Mouse (Mus musculus) kidney, postnatal 36 days (tissue): ENCODE results near the gene Mbd4.

Experiments
- DNase-seq, 2 experiments: peaks; one replicate each; pipeline ENCODE4 v3.0.0; 2021 to 2022; ENCODE audit warnings: mixed read lengths in 2 of 2

Mbd4 gene

DNA sequence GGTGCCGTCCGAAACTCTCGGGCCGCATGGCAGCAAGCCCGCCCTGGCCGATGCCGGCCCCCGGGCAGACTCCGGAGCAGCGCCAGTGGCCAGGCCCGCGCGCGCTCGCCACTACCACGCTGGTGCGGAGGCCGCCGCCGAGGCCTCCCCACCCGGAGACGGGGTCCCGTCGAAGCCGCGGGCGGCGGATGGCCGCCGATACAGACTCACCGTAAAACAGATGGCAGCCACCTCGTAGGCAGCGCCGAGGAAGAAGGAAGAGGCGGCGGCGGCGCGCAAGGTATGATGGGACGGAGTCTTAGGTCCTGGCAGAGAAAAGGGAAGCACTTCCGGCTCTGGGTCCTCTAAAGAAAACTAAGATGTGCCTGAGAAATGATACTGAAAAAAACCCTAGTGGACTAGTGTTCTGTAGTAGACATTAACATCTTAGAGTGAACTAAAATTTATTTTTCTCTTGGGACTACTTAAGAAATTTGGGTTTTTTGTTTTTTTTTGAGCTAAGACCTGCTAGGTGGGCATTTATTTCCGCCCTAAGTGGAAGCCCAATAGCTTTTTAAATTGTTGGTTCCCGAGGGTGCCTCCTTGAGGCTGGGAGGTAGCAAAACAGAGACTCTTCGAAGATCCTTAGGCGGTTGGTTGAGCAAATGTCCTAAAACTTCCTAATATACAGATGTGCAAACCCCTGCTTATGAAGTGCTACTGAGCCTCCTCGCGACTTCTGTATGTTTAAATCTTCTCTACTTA lies 44.5 kb downstream of the Mbd4 start, which contains the start of gene Rpl32:
Gene Rpl32, minus strand, starts transcription at position 260 of the 744 bp plus-strand sequence.
- peak; percentile 90 for DNase-seq

DNA sequence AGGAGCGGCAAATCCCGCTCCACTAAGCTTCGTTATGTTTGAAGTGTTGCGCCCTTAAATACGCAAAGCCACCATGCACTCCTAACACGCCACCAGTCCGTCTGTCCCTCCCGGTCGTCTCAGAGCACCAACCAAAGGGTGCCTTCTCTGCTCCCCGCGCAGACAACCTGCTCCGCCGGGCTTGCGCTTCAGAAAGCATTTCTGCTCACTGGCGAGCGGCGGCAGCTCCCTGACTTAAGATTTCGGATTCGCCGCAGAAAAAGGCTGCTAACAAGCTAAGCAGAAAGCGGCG lies 45.0 kb downstream of the Mbd4 start:
- peak in 1 of 2 experiments; percentile 12 for DNase-seq

DNA sequence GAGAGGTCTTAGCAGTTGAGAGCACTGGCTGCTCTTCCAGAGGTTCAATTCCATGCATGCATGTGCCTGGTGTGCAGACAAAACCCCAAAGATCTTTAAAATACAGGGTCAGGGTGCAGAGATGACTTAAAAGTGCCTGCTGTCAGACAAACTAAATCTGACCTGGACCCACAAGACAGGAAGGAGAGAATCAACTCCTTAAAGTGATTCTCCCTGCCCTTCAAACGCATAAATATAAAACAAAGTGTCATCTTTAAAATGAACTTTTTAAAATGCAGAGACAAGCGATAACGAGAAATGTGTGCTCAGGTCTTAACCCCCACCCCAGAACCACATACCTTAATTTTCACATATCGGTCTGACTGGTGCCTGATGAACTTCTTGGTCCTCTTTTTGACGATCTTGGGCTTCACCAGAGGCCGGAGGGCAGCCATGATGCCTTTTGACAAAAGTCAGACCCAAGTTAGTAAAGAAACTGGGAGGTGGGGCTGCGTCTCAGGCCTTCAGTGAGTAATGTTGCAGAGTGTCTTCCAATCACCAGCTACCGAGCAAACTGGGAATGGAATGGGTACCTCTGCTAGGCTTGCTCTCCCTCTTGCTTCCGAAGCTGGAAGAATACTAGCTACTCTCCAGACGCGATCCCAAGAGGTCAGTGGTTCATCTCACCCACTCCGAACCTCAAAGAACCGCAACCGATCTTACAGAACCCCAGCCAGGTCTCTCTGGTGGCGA lies 45.5 kb downstream of the Mbd4 start:
- peak in 1 of 2 experiments; percentile 14 for DNase-seq

DNA sequence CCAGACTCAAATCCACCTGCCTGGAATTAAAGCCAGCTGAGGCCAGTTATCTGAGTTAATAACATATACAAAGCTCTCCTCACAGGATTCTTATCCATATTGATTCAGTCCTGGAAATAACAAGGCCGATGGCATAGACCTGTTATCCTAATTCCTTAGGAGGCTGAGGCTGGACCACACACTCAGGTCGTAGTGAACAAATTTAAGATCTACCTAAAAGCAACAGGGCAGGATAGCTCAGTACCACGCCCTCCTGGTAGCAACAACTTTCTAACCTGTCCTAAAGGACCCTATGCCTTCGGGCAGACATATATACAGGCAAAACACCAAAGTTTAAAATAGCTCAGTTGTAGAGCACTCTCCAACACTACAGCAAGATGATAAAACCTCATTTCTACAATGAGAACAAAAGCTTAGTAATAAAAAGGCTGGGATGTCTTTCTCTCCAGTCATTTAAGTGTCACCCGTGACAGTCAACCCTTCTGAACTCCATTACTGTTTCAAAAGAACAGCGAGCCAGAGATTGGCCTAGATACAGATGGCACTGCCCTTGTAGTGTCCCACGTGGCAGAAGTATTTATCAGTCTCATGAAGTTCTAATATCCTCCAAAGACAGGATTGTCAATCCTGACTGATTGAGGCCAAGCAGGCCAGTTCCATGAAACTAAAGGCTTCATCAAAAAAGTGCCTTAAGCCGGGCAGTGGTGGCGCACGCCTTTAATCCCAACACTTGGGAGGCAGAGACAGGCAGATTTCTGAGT lies 48.6 kb downstream of the Mbd4 start:
- DNase-seq = no peak

DNA sequence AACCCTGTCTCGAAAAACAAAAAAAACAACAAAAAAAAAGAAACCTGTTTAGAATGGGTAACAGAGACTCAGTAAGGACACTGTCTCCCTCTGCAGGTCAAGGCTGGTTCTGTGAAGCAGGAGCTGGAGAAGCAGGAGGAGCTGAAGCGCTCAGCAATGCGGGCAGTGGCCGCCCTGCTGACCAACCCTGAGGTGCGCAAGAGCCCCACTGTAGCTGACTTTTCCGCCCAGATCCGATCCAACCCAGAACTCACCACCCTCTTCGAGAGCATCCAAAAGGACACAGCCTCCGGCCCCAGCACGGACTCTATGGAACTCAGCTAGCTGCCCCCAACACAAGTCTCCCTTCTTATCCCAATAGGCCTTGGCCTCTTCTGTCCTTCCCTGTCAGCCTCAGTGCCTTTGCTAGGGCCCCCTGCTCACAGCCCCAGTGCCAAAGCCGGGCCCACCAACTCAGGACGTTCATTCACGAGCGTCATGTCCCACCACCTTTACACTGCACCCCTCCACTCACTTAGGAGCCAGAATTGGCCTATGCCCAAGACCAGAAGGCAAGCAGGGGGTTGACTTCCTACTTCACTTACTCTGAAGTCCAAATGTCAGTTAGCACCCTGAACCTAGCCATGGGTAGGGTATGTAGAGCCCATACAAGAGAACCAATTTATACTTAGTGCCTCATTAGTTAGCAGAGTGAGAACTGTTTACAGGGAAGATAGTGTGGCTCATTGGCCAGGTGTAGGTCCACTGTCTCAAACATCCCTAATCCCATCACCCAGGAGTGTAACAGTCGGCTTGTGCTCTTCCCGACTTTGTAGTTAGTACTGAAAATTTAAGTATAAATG lies 49.4 kb downstream of the Mbd4 start:
- DNase-seq = peak; percentile 79 to 91

DNA sequence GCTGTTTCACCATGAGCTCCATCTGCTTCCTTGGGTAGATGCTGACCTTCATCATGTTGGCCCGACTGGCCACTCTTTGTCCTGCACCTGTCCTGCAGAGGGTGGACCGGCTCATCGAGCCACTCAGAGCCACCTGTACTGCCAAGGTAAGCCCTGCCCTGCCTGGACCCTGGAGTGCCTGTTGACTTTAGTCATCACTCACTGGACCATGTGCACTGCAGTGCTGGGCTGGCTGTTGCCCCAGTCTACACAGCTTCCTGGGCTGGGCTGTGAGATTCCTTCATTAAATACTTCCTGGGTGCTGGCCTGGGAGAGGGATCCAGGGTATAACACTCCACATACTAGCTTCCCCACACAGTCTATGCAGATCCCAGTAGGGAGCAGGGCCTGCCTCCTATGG lies 51.4 kb downstream of the Mbd4 start:
- no peak for DNase-seq

DNA sequence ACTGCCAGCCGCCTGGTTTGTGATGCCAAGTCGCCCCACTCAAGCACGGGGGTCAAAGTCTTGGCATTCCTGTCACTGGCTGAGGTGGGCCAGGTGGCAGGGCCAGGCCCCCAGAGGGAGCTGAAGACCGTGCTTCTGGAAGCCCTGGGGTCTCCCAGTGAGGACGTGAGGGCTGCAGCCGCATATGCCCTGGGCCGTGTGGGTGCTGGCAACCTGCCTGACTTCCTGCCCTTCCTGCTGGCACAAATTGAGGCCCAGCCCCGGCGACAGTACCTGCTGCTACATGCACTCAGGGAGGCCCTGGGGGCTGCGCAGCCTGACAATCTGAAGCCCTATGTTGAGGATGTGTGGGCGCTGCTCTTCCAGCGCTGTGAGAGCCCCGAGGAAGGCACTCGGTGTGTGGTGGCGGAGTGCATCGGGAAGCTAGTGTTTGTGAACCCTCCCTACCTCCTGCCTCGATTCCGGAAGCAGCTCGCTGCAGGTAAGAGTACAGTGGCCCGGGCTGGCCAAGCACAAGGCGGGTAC lies 60.4 kb downstream of the Mbd4 start:
- DNase-seq = peak; percentile 50 to 77

DNA sequence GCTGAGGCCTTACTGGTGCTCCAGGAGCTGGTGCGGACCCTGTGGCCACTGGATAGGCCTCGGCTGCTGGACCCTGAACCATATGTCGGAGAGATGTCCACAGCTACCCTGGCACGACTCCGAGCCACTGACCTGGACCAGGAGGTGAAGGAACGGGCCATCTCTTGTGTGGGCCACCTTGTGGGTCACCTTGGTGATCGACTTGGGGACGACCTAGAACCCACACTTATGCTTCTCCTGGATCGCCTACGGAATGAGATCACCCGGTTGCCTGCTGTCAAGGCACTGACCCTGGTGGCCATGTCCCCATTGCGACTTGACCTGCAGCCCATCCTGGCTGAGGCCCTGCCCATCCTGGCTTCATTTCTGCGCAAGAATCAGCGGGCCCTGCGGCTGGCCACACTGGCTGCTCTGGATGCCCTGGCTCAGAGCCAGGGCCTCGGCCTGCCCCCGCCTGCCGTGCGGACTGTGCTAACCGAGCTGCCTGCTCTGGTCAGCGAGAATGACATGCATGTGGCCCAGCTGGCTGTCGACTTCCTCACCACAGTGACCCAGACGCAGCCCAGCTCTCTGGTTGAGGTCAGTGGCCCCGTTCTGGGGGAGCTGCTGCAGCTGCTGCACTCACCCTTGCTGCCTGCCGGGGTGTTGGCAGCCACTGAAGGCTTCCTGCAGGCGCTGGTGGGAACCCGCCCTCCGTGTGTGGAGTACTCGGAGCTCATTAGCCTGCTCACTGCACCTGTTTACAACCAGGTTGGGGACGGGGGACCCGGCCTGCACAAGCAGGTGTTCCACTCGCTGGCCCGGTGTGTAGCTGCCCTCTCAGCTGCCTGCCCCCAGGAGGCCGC lies 61.1 kb downstream of the Mbd4 start:
- DNase-seq = peak; percentile 69 to 74

DNA sequence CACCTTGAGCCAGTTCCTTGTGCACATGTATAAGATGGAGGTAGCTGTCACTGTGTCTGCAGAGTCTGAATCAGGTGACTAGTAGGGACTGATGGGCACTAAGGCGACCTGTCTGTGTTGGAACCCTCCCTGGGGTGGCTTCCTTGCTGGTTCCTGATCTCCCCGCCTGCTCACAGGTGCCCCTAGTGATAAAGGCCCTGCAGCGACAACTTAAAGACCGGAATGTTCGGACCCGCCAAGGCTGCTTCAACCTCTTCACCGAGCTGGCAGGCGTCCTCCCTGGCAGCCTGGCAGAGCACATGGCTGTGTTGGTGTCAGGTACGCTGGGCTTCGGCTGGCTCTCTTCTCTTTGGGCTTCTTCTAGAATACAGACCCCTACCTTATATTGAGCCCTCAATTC lies 62.2 kb downstream of the Mbd4 start:
- DNase-seq = no peak
